Mouse (Mus musculus) G1E (cell line): ENCODE measurements at regions not wholly inside any gene's neighbourhood (a gene's known extent, or its start where the extent isn't known, plus 50 kb on each side); places are given as distances from the start of the nearest gene placed in this dataset.

Source experiments
- ATAC-seq: 2 replicates; pipeline ENCODE4 v1.8.0; 2016; ENCODE audit warnings: mild to moderate bottlenecking; ENCODE audit not compliant: insufficient number of reproducible peaks, poor library complexity, low FRiP score, severe bottlenecking; ENCODE audit errors: extremely low read depth
- DNase-seq: peaks from one replicate; pipeline ENCODE4 v3.0.0; 2012; ENCODE audit warnings: low spot score
- H3K27me3 ChIP-seq: 2 replicates; pipeline ENCODE4 v1.6.1; 2012; ENCODE audit warnings: mild to moderate bottlenecking, low read length, inconsistent platforms; ENCODE audit not compliant: insufficient read depth
- H3K36me3 ChIP-seq: replicated peaks from 2 replicates; pipeline ENCODE3; 2012; ENCODE audit warnings: mild to moderate bottlenecking, inconsistent platforms
- H3K4me1 ChIP-seq: 2 replicates; pipeline ENCODE4 v1.6.1; 2012; ENCODE audit warnings: low read depth, low read length, inconsistent platforms, mixed read lengths; ENCODE audit not compliant: insufficient read depth
- H3K4me3 ChIP-seq: 2 replicates; pipeline ENCODE4 v1.5.1; 2012; ENCODE audit warnings: low read depth, mild to moderate bottlenecking, inconsistent platforms, low read length, moderate library complexity, mixed read lengths
- H3K9me3 ChIP-seq: replicated peaks from 2 replicates; pipeline ENCODE4 v1.6.1; 2012; ENCODE audit warnings: inconsistent platforms
- CTCF ChIP-seq: IDR thresholded peaks from 2 replicates; pipeline ENCODE4 v1.5.1; 2012; ENCODE audit warnings: low read depth, low read length, inconsistent platforms, mixed read lengths
- GATA1 ChIP-seq: IDR thresholded peaks from 2 replicates; pipeline ENCODE4 v1.6.1; 2012; ENCODE audit warnings: borderline replicate concordance, low read length, inconsistent platforms, mixed read lengths
- GATA2 ChIP-seq: IDR thresholded peaks from 2 replicates; pipeline ENCODE4 v1.6.1; 2012; ENCODE audit warnings: low read depth, low read length, inconsistent platforms, borderline replicate concordance
- POLR2AphosphoS5 ChIP-seq: IDR thresholded peaks from 2 replicates; pipeline ENCODE4 v1.6.1; 2012; ENCODE audit warnings: low read depth, low read length, inconsistent platforms; ENCODE audit not compliant: insufficient replicate concordance
- TAL1 ChIP-seq: conservative IDR thresholded peaks from 2 replicates; pipeline ENCODE4 v1.6.1; 2012; ENCODE audit warnings: low read depth, low read length, inconsistent platforms, mixed read lengths

- TF ChIP-seq POLR2AphosphoS5 (no peak), CTCF (no peak), GATA2 (no peak), TAL1 (no peak), GATA1 (no peak)
- Histone ChIP-seq H3K4me3 (no peak overlapping the region), H3K36me3 (no peaks in the 10 kb centered on the region), H3K9me3 (peaks cover 16% of the 10 kb centered on the region), H3K27me3 (no peaks in the 10 kb centered on the region), H3K4me1 (no peaks in the 10 kb centered on the region)
- DNase-seq (no peak), ATAC-seq (no peak)
Measured at GRCm38 (mm10) chr2:135525779-135526178, 133.0 kb upstream of the Plcb4 start.

GRCm38 (mm10) chr2:135529619-135530018, 129.2 kb upstream of the Plcb4 start:
- H3K4me1 ChIP-seq: no peaks in the 10 kb centered on the region
- ATAC-seq (no peak), DNase-seq (no peak)
- no peak overlapping the region for H3K4me3 ChIP-seq
- H3K27me3 ChIP-seq: no peaks in the 10 kb centered on the region
- TF ChIP-seq GATA1 (no peak), POLR2AphosphoS5 (no peak), TAL1 (no peak), CTCF (no peak), GATA2 (no peak)
- H3K9me3 ChIP-seq: peaks cover 13% of the 10 kb centered on the region
- no peaks in the 10 kb centered on the region for H3K36me3 ChIP-seq

- Histone ChIP-seq H3K4me3 (no peak overlapping the region), H3K4me1 (no peaks in the 10 kb centered on the region), H3K27me3 (no peaks in the 10 kb centered on the region), H3K9me3 (peaks cover 23% of the 10 kb centered on the region), H3K36me3 (no peaks in the 10 kb centered on the region)
- TF ChIP-seq TAL1: no peak
- TF ChIP-seq GATA1: no peak
- no peak for TF ChIP-seq GATA2
- no peak for TF ChIP-seq POLR2AphosphoS5
- no peak for TF ChIP-seq CTCF
- ATAC-seq: no peak
- no peak for DNase-seq
Measured at GRCm38 (mm10) chr2:135536303-135536871, 122.4 kb upstream of the Plcb4 start.

GRCm38 (mm10) chr2:135538022-135538421, 120.8 kb upstream of the Plcb4 start:
- no peaks in the 10 kb centered on the region for H3K27me3 ChIP-seq
- DNase-seq (no peak), ATAC-seq (no peak)
- peaks cover 20% of the 10 kb centered on the region for H3K9me3 ChIP-seq
- H3K4me1 ChIP-seq: no peaks in the 10 kb centered on the region
- no peaks in the 10 kb centered on the region for H3K36me3 ChIP-seq
- H3K4me3 ChIP-seq: no peak overlapping the region
- TF ChIP-seq TAL1 (no peak), CTCF (no peak), GATA2 (no peak), POLR2AphosphoS5 (no peak), GATA1 (no peak)

GRCm38 (mm10) chr2:135541058-135541457, 117.8 kb upstream of the Plcb4 start:
- ATAC-seq (no peak), DNase-seq (no peak)
- TF ChIP-seq TAL1: no peak
- TF ChIP-seq GATA2: no peak
- TF ChIP-seq CTCF: no peak

GRCm38 (mm10) chr2:135541930-135542329, 116.9 kb upstream of the Plcb4 start:
- ATAC-seq (no peak), DNase-seq (no peak)
- no peaks in the 10 kb centered on the region for H3K27me3 ChIP-seq
- peaks cover 14% of the 10 kb centered on the region for H3K9me3 ChIP-seq
- TF ChIP-seq POLR2AphosphoS5 (no peak), TAL1 (no peak), GATA1 (no peak), GATA2 (no peak), CTCF (no peak)
- no peaks in the 10 kb centered on the region for H3K4me1 ChIP-seq
- H3K36me3 ChIP-seq: no peaks in the 10 kb centered on the region
- H3K4me3 ChIP-seq: no peak overlapping the region

More at GRCm38 (mm10) chr2:135541058-135541457, 117.8 kb upstream of the Plcb4 start:
- Histone ChIP-seq H3K4me1 (no peaks in the 10 kb centered on the region), H3K36me3 (no peaks in the 10 kb centered on the region), H3K4me3 (no peak overlapping the region), H3K9me3 (peaks cover 20% of the 10 kb centered on the region), H3K27me3 (no peaks in the 10 kb centered on the region)

GRCm38 (mm10) chr2:135544882-135545281, 113.9 kb upstream of the Plcb4 start:
- ATAC-seq (no peak), DNase-seq (no peak)
- no peaks in the 10 kb centered on the region for H3K36me3 ChIP-seq
- no peaks in the 10 kb centered on the region for H3K27me3 ChIP-seq
- H3K4me1 ChIP-seq: no peaks in the 10 kb centered on the region
- peaks cover 19% of the 10 kb centered on the region for H3K9me3 ChIP-seq
- no peak overlapping the region for H3K4me3 ChIP-seq
- no peak for TF ChIP-seq GATA2
- TF ChIP-seq CTCF: no peak
- no peak for TF ChIP-seq TAL1
- TF ChIP-seq GATA1: no peak
- no peak for TF ChIP-seq POLR2AphosphoS5
